Mouse (Mus musculus) erythroblast, adult 5-6 weeks (primary cell): ENCODE data around the gene Zfp879. TPM values are rescaled to one million over a fixed set of nuclear protein-coding genes. Genes with fewer than 3 reads are reported as not detected.

Experiments used
- total RNA-seq, 2 experiments: library from RNA; stranded (forward) in 1 of 2; stranded (reverse) in 1 of 2; fragments of 150-400 nt in 1 of 2; fragments of 200-764, 138-1000 nt in 1 of 2; gene quantifications; 2 replicates each; pipeline versions ENCODE4 v1.2.3 to v1.2.4; 2015 to 2017; ENCODE audit warnings: low replicate concordance in 2 of 2

The Zfp879 gene
- total RNA-seq, 2 experiments from 2014 or later = not detected

Other genes with a start within 250 kb of the Zfp879 start
- not detected in 2 replicates for gene Adamts2, start 239.5 kb downstream of the Zfp879 start, total RNA-seq (2015; ENCODE audit: low replicate concordance)
- gene Adamts2, start 239.5 kb downstream of the Zfp879 start, total RNA-seq (2017; ENCODE audit: low replicate concordance) = 0.09 and 0.28 TPM in 2 replicates
- gene Zfp354c, start 13.8 kb downstream of the Zfp879 start, total RNA-seq (2015; ENCODE audit: low replicate concordance) = not detected in 2 replicates
- 0.84 TPM in 1 of 2 replicates, not detected in the other for gene Zfp354c, start 13.8 kb downstream of the Zfp879 start, total RNA-seq (2017; ENCODE audit: low replicate concordance)
- gene Grm6, start 9.1 kb upstream of the Zfp879 start, total RNA-seq (2015; ENCODE audit: low replicate concordance) = 2.3 TPM in 1 of 2 replicates, not detected in the other
- gene Grm6, start 9.1 kb upstream of the Zfp879 start, total RNA-seq (2017; ENCODE audit: low replicate concordance) = not detected in 2 replicates
- gene Zfp454, start 46.1 kb upstream of the Zfp879 start, total RNA-seq (2015; ENCODE audit: low replicate concordance) = not detected in 2 replicates
- gene Zfp454, start 46.1 kb upstream of the Zfp879 start, total RNA-seq (2017; ENCODE audit: low replicate concordance) = not detected in 2 replicates
- gene Zfp2, start 74.6 kb upstream of the Zfp879 start, total RNA-seq (2015; ENCODE audit: low replicate concordance) = 0.63 TPM in 1 of 2 replicates, not detected in the other
- 0.56 TPM in 1 of 2 replicates, not detected in the other for gene Zfp2, start 74.6 kb upstream of the Zfp879 start, total RNA-seq (2017; ENCODE audit: low replicate concordance)
- gene Zfp354b, start 90.1 kb upstream of the Zfp879 start, total RNA-seq (2015; ENCODE audit: low replicate concordance) = not detected in 2 replicates
- gene Zfp354b, start 90.1 kb upstream of the Zfp879 start, total RNA-seq (2017; ENCODE audit: low replicate concordance) = not detected in 2 replicates
- gene 4933414I15Rik, start 102.2 kb upstream of the Zfp879 start, total RNA-seq (2015; ENCODE audit: low replicate concordance) = not detected in 2 replicates
- gene 4933414I15Rik, start 102.2 kb upstream of the Zfp879 start, total RNA-seq (2017; ENCODE audit: low replicate concordance) = not detected in 2 replicates
- not detected in 2 replicates for gene Prop1, start 112.2 kb upstream of the Zfp879 start, total RNA-seq (2015; ENCODE audit: low replicate concordance)
- gene Prop1, start 112.2 kb upstream of the Zfp879 start, total RNA-seq (2017; ENCODE audit: low replicate concordance) = not detected in 2 replicates
- gene Olfr1378, start 125.0 kb upstream of the Zfp879 start, total RNA-seq (2015; ENCODE audit: low replicate concordance) = not detected in 2 replicates
- gene Olfr1378, start 125.0 kb upstream of the Zfp879 start, total RNA-seq (2017; ENCODE audit: low replicate concordance) = not detected in 2 replicates
- not detected in 2 replicates for gene Olfr1377, start 140.4 kb upstream of the Zfp879 start, total RNA-seq (2015; ENCODE audit: low replicate concordance)
- gene Olfr1377, start 140.4 kb upstream of the Zfp879 start, total RNA-seq (2017; ENCODE audit: low replicate concordance) = not detected in 2 replicates
- gene Olfr51, start 162.0 kb upstream of the Zfp879 start, total RNA-seq (2015; ENCODE audit: low replicate concordance) = not detected in 2 replicates
- gene Olfr51, start 162.0 kb upstream of the Zfp879 start, total RNA-seq (2017; ENCODE audit: low replicate concordance) = not detected in 2 replicates
- not detected in 2 replicates for gene Olfr54, start 172.7 kb upstream of the Zfp879 start, total RNA-seq (2015; ENCODE audit: low replicate concordance)
- not detected in 2 replicates for gene Olfr54, start 172.7 kb upstream of the Zfp879 start, total RNA-seq (2017; ENCODE audit: low replicate concordance)
- gene Olfr1375, start 206.6 kb upstream of the Zfp879 start, total RNA-seq (2015; ENCODE audit: low replicate concordance) = not detected in 2 replicates
- not detected in 2 replicates for gene Olfr1375, start 206.6 kb upstream of the Zfp879 start, total RNA-seq (2017; ENCODE audit: low replicate concordance)
- 0.21 TPM in 1 of 2 replicates, not detected in the other for gene Zfp354a, start 217.7 kb upstream of the Zfp879 start, total RNA-seq (2015; ENCODE audit: low replicate concordance)
- not detected in 2 replicates for gene Zfp354a, start 217.7 kb upstream of the Zfp879 start, total RNA-seq (2017; ENCODE audit: low replicate concordance)